Mouse (Mus musculus): ENCODE measurements around the gene Hcfc1r1.

DNA sequence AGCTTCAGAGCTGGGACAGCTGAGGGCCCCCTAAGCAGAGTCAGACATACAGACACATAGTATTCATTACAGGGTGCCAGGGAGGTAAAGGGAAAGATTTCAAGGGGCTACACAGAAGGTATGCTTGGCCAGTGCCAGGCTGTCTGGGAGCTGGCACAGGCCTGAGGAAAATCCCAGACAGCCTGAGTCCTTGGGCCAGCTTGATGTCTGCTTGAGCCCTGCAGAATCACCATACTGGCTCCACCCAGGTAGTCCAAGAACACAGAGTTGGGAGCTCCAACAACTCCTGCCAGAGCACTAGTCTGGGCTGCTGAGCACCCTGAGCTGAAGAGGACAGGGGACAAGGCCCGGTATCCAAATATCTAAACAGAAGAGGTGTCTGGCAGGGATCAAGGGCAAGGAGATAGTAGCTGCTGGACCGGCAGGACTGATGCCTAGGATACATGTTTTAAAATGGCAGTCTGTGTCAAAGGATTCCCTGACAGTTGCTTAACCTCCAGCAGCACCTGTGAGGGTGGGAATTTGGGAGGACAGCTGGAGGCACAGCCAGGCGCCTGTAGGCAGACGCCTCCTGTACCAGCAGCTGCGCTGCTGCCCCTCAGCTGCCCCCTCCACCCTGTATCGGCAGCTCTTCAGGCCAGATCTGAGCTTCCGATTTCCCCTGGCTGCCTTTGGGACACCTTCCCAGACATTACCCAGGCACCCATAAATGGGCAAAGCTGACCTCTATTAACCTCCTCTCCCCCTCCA is 49.2 kb downstream of the Hcfc1r1 start, which contains the start of gene 1520401A03Rik:
- TF ChIP-seq POLR2A (IDR thresholded peaks at IDR 0.05; ENCODE audit: low read depth, low read length) = no peak
- no peak for TF ChIP-seq CTCF (IDR thresholded peaks at IDR 0.05; ENCODE audit: borderline replicate concordance, insufficient read depth, low read length)
